Mouse (Mus musculus) forebrain, embryonic 14.5 days (tissue): Measurements from ENCODE around the gene Stambp. TPM values are rescaled to one million over a fixed set of nuclear protein-coding genes. Genes with fewer than 3 reads are reported as not detected.
"Not testable (repeated sequence)": the region's sequence is repeated elsewhere in the genome, so short reads cannot be mapped to it uniquely, and the experiment has no call there.

Source experiments
- ATAC-seq: fragments of 200-750 bp; cut with Nextera tagmentation; 2 replicates; pipeline ENCODE4 v1.8.0; 2017; ENCODE audit warnings: mild to moderate bottlenecking, moderate library complexity
- DNase-seq: peaks from one replicate; pipeline ENCODE4 v3.0.0-alpha.2; 2015; ENCODE audit warnings: low spot score
- H3K27ac ChIP-seq: fragments of 300-500 bp; sonication (generic); 2 replicates; pipeline ENCODE4 v1.5.1; 2014; ENCODE audit warnings: low read depth, mild to moderate bottlenecking, control low read depth, low read length, moderate library complexity
- H3K27me3 ChIP-seq: fragments of 300-500 bp; sonication (generic); replicated peaks from 2 replicates; pipeline ENCODE4 v1.6.1; 2014; ENCODE audit warnings: low read length, control low read depth, mixed read lengths; ENCODE audit not compliant: control insufficient read depth, insufficient read depth
- H3K36me3 ChIP-seq: fragments of 300-500 bp; sonication (generic); 2 replicates; pipeline ENCODE4 v1.6.1; 2014; ENCODE audit warnings: low read length, control low read depth; ENCODE audit not compliant: control insufficient read depth, insufficient read depth
- H3K4me1 ChIP-seq: fragments of 300-500 bp; sonication (generic); 2 replicates; pipeline ENCODE4 v1.6.1; 2014; ENCODE audit warnings: antibody characterized with exemption, low read length, control low read depth; ENCODE audit not compliant: control insufficient read depth, insufficient read depth
- H3K4me2 ChIP-seq: fragments of 300-500 bp; sonication (generic); 2 replicates; pipeline ENCODE4 v1.6.1; 2014; ENCODE audit warnings: mild to moderate bottlenecking, control low read depth, low read length
- H3K4me3 ChIP-seq: fragments of 300-500 bp; sonication (generic); 2 replicates; pipeline ENCODE4 v1.5.1; 2014; ENCODE audit warnings: low read depth, low read length, control low read depth
- H3K9ac ChIP-seq: fragments of 300-500 bp; sonication (generic); 2 replicates; pipeline ENCODE4 v1.6.1; 2014; ENCODE audit warnings: mild to moderate bottlenecking, low read length, control low read depth, moderate library complexity
- H3K9me3 ChIP-seq: fragments of 300-500 bp; sonication (generic); replicated peaks from 2 replicates; pipeline ENCODE4 v1.6.1; 2016; ENCODE audit warnings: low read length, control low read depth, mixed read lengths; ENCODE audit not compliant: control insufficient read depth
- WGBS: fragments of 180-500 bp; shearing (Covaris S2); extraction: QIAGEN DNeasy Blood & Tissue Kit; methylation state at CpG from one replicate; pipeline ENCODE4 v1.1.7; 2014; 5-methylcytosine and 5-hydroxymethylcytosine counted together
- polyA plus RNA-seq: library from polyadenylated mRNA; unstranded; fragments of >200 nt; fragmentation: Nextera tagmentation; extraction: Ambion mirVana; gene quantifications from 2 replicates; pipeline ENCODE4 v1.2.1, GENCODE M21; 2014

Stambp gene
- polyA plus RNA-seq, 1 experiment from 2014 or later, result 56.5 TPM

DNA sequence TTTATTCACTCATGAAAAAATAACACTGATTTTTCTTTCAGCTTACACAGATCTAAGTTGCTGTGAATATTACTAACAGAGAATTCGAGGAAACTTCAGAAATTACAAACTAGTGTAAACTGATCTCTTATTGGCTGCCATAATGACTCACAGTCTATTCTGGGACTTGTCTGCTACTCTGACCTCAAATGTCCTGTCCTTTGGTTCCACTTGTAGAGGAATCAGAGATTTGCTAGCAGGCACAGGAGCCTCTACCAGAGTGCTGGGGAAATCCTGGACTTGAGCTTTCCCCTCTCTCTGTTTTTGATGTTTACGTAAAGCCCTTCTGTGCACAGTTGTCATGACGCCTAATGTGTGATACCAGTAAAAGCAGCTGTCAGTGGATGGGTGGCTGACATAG, 25.5 kb upstream of the Stambp start:
- ATAC-seq, result 0 out of 2 replicates have a peak, but pooled peaks have one; percentile 29
- Histone ChIP-seq H3K36me3 (no peaks in the 10 kb centered on the region), H3K4me2 (no peak overlapping the region), H3K9me3 (no peaks in the 10 kb centered on the region), H3K4me1 (peaks cover 3% of the 10 kb centered on the region), H3K9ac (no peak overlapping the region), H3K4me3 (no peak overlapping the region), H3K27ac (no peak overlapping the region), H3K27me3 (no peaks in the 10 kb centered on the region)
- DNase-seq, result peak; percentile 5
- 60% methylated on average over 3 of the region's 3 CpGs for WGBS

DNA sequence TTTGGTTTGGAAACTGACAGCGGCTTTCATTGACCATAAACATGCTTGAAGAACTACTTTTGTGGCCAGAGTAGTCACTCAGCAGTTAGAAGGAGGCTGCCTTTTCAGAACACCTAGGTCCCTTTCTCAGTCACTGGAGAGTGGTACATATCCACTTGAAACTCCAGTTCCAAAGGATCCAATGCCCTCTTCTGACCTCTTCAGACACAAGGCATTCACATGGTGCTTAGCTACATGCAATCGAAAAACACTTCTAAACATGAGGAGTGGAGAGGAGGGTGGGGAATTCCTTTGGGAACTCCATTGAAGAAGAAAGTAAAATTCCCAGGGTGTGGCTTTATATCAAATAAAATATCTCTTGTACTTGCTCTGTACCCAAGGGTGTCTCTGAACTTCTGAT, 22.5 kb upstream of the Stambp start:
- H3K36me3 ChIP-seq, result no peaks in the 10 kb centered on the region
- 82% methylated on average over 2 of the region's 2 CpGs for WGBS
- H3K4me3 ChIP-seq, result no peak overlapping the region
- DNase-seq (no peak), ATAC-seq (no peak)
- H3K9ac ChIP-seq, result no peak overlapping the region
- no peak overlapping the region for H3K4me2 ChIP-seq
- no peak overlapping the region for H3K27ac ChIP-seq
- peaks cover 3% of the 10 kb centered on the region for H3K4me1 ChIP-seq
- H3K27me3 ChIP-seq, result no peaks in the 10 kb centered on the region
- H3K9me3 ChIP-seq, result no peaks in the 10 kb centered on the region

DNA sequence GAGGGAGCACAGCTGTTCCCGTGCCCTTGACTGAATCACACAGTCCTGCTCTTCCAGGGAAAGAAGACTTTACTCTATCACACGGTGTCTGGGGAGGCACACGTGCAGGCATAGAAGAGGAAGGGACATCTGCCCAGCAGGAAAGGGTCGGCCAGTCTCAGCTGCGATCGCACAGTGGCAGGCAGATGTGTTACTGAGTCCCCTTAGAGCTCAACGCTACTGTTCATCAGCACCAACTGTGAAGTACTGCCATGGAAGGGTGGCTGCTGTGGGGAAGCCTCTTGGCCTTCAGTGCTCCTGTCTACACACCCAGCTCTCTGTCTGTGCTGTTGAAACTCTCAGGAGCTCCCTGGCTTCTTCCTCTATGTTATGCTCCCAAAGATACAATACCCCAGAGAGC, 21.4 kb upstream of the Stambp start:
- WGBS, result 86% methylated on average over 7 of the region's 7 CpGs
- no peaks in the 10 kb centered on the region for H3K36me3 ChIP-seq
- H3K4me2 ChIP-seq, result no peak overlapping the region
- peaks cover 1% of the 10 kb centered on the region for H3K4me1 ChIP-seq
- no peak for DNase-seq
- no peak for ATAC-seq
- H3K9me3 ChIP-seq, result no peaks in the 10 kb centered on the region
- H3K27me3 ChIP-seq, result no peaks in the 10 kb centered on the region
- H3K9ac ChIP-seq, result no peak overlapping the region
- no peak overlapping the region for H3K27ac ChIP-seq
- H3K4me3 ChIP-seq, result no peak overlapping the region

DNA sequence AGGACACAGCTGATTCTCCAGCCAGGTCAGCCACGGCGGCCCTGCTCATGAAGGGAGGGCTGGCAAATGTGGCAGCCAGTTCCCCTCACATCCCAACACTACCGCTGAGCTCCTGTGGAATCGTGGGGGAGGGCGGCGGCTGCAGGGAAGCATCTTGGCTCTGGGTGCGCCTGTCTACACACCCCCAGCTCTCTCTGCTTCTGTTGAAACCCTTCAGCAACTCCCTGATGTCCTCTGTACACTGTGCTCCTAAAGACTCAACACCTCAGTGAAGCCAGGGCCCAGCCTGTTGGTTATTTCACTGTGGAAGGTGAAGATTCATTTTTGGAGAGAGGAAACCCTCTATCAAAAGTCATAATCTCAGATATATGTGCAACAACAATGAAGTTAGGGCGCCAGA, 19.5 kb upstream of the Stambp start:
- no peak overlapping the region for H3K4me2 ChIP-seq
- no peaks in the 10 kb centered on the region for H3K9me3 ChIP-seq
- H3K9ac ChIP-seq, result no peak overlapping the region
- ATAC-seq, result no peak
- H3K27me3 ChIP-seq, result no peaks in the 10 kb centered on the region
- DNase-seq, result no peak
- H3K4me1 ChIP-seq, result no peaks in the 10 kb centered on the region
- no peak overlapping the region for H3K4me3 ChIP-seq
- WGBS, result 81% methylated on average over 8 of the region's 8 CpGs
- H3K36me3 ChIP-seq, result no peaks in the 10 kb centered on the region
- H3K27ac ChIP-seq, result no peak overlapping the region

DNA sequence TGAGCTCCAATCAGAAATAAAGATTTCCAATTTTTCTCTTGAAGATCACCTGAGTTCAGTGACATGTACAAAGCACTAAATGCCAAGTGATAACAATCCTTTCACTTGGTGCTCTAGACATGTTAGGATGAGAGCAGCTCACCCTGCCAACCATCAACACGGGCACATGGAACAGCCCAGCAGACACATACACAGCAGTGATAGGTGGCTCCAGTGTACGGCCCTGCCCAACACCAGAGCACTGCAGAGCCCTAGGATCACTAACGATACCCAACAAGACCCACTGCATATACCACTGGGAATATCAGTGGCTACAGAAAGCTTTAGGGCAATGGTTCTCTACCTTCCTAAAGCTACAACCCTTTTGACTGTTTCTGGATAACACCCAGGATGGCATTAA, 17.8 kb upstream of the Stambp start:
- no peak for ATAC-seq
- Histone ChIP-seq H3K36me3 (no peaks in the 10 kb centered on the region), H3K9me3 (no peaks in the 10 kb centered on the region), H3K4me1 (no peaks in the 10 kb centered on the region), H3K27ac (no peak overlapping the region), H3K4me2 (no peak overlapping the region), H3K4me3 (no peak overlapping the region), H3K27me3 (no peaks in the 10 kb centered on the region), H3K9ac (no peak overlapping the region)
- DNase-seq, result no peak
- 89% methylated on average over 3 of the region's 3 CpGs for WGBS

DNA sequence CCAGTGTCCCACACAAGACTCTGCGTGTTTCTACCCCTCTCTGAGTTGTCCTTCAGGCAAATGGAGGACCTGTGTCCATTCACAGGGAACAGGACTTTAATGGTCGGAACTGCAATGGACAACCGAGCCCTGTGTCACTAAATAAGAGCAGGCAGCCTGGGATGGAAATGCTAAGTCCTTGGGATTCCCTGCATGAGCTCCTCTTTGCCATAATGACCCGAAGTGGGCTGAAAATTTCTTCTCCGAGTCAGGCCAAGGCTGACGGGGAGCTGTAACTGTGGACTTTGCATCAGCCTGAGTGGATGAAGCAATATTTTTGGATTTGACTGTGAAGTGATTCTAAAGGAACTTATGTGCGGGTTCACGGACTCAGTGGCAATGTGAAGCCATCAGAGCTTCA, 14.7 kb upstream of the Stambp start:
- not testable (repeated sequence) for DNase-seq, H3K4me2 ChIP-seq, H3K9me3 ChIP-seq, H3K9ac ChIP-seq, H3K4me1 ChIP-seq, H3K27ac ChIP-seq, H3K27me3 ChIP-seq, H3K36me3 ChIP-seq, H3K4me3 ChIP-seq, ATAC-seq
- 88% methylated on average over 8 of the region's 8 CpGs for WGBS

DNA sequence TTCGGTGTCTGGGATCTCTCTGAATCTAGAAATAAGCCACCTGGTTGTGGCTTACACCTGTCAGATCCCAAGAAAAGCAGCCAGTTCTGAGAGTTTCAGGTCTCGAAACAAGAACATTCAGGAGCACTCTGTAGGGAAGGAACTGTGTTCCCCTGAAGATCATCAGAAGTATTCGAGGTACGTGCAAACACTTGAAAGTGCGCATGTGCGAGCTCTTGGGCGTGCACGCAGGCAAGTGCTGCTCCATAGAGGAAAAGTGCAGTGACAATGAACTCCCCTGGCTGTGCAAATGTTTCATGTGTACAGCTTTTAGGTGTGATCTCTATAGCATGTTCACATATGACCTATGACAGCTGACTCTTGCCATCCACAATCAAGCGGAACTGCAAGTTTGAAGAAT, 12.8 kb upstream of the Stambp start:
- 89% methylated on average over 9 of the region's 9 CpGs for whole genome bisulfite sequencing
- not testable (repeated sequence) for DNase-seq, H3K36me3 ChIP-seq, H3K9me3 ChIP-seq, H3K4me2 ChIP-seq, H3K9ac ChIP-seq, H3K27ac ChIP-seq, H3K4me3 ChIP-seq, ATAC-seq, H3K4me1 ChIP-seq, H3K27me3 ChIP-seq

DNA sequence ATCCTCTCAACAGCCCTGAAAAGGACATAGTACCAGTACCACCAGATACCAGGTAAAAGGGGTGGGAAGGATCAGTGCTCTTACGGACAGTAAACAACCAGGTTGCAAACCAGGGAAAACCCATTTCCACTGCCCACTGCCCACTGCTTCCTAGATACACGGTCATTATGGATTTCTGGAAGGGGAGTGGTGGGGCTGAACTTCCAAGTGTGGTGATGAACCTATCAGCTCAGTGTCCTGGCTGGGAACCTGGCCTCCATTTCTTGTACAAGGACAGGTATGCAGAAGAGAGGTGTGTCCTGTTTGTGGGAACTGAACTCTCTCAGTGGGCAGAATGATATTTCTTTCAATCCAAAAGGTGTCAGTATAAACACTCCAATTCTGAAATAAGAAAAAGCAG, 11.1 kb upstream of the Stambp start:
- Histone ChIP-seq H3K4me2 (no peak overlapping the region), H3K4me1 (no peaks in the 10 kb centered on the region), H3K27me3 (no peaks in the 10 kb centered on the region), H3K9ac (no peak overlapping the region), H3K9me3 (no peaks in the 10 kb centered on the region), H3K4me3 (no peak overlapping the region), H3K36me3 (no peaks in the 10 kb centered on the region), H3K27ac (no peak overlapping the region)
- DNase-seq, result no peak
- WGBS, result 74% methylated on average over 2 of the region's 2 CpGs
- ATAC-seq, result no peak

DNA sequence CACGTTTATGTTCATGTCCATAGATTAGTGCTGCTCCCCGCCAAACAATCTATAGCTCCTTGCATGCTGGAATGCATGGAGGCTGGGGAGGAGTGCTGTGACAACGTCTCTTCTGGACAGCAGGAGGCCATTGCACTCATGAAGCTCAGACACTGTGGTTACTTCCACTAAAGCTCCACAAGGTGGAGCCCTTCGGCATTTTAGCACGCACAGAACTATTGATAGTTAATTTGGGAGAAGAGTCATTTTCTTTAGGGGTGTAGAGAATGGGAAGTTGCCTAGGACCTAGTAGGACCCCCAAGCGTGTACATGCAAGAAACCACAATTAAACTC, 10.4 kb upstream of the Stambp start:
- Histone ChIP-seq H3K4me3 (no peak overlapping the region), H3K36me3 (no peaks in the 10 kb centered on the region), H3K9me3 (no peaks in the 10 kb centered on the region), H3K9ac (no peak overlapping the region), H3K27ac (no peak overlapping the region), H3K27me3 (no peaks in the 10 kb centered on the region), H3K4me1 (no peaks in the 10 kb centered on the region), H3K4me2 (0 out of 2 replicates have a peak overlapping the region, but pooled peaks have one; percentile 2)
- under 1% methylated on average over 6 of the region's 6 CpGs for WGBS
- ATAC-seq (peak; percentile 82), DNase-seq (peak; percentile 86)
